Mouse (Mus musculus) ES-CJ7 (cell line): Measurements from ENCODE around the gene Fam24a.

Experiments
- DNase-seq: peaks from one replicate; pipeline ENCODE4 v3.0.0; 2011; ENCODE audit warnings: low read depth, low spot score

Gene Fam24a

DNA sequence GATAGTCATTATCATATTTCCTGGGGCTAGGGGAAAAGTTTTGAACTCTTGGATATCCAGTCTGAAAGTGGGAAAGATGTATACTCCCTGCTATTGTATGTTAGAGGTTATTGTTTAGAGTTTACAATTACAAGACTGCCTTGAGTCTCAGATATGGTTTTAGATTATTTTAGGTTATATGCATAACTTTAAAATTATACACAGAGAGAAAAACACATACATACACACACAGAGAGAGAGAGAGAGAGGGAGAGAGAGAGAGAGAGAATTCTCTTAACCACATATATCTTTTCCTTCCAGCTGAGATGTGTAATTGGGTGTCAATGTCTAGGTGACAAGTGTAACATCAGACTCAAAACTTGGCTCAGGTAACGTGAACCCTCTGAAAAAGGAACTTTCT, at the start of gene Fam24a:
TSS of gene Fam24a (plus strand) at position 301 of the 400 bp plus-strand sequence.
- DNase-seq = no peak

GRCm38 (mm10) chr7:131297151-131297550, 36.5 kb upstream of the Fam24a start:
- DNase-seq = peak; percentile 12

DNA sequence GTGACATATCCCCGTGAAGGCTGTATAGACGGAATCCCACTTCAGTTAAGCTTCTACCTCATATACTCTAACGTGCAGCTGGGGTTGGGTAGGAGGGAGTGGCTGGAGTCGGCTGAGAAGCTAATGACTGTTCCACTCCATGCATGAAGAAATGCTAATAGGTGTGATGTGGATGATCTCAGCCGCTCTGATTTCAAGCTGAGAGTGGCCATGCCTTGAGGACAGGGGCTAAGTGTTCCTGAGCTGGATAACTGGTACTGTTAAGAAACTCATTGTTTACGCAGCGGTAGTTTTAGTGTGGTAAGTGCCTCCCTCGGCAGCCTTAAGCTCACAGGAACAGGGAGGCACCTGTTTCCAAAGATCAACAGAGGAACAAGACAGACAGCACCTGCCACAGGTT, 30.3 kb upstream of the Fam24a start:
- DNase-seq = no peak

GRCm38 (mm10) chr7:131306733-131307132, 26.9 kb upstream of the Fam24a start:
- no peak for DNase-seq

- DNase-seq = no peak
Measured at GRCm38 (mm10) chr7:131314493-131314892, 19.2 kb upstream of the Fam24a start.

DNA sequence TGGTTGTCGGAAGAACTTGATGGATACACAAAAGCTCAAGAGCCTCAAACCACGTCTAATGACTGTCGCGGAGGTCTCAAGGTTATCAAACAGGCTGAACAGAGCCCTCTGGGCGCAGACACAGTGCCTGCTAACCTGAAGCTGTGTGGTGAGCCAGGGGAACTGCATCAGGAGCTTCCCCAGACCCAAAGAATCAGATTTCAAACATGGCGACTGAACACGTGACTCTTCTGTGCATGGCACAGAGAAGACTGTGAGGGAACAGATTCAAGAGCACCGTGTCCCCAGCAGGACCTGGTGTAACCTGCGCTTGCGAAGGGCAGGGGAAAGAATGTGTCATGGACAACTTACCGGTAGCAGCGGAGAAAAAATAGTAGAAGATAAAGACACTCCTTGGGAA, 16.1 kb upstream of the Fam24a start:
- peak; percentile 67 for DNase-seq

GRCm38 (mm10) chr7:131318340-131318739, 15.3 kb upstream of the Fam24a start:
- no peak for DNase-seq

GRCm38 (mm10) chr7:131322192-131322591, 11.5 kb upstream of the Fam24a start, which contains the start of gene Cuzd1:
Gene Cuzd1, minus strand, starts transcription at chr7:131322292.
- no peak for DNase-seq

DNA sequence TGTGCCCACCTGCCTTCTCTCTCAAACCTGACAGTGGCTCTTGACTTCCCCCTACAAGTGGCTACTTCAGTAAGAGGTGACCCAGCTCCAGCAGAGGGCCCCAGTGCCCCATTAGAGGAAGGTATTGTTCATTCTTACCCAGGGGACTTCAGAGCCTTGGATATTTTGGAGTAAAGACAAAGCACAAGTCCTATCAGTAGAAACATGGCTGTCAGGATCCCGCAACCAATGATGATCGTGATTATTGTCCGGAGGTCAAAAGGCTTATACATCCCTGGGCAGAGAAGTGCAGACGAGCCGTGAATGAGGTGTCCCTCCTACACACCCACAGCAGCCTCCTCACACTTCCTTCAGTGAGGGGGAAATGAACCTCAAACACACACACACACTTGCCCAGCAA, 6.6 kb upstream of the Fam24a start:
- no peak for DNase-seq

DNA sequence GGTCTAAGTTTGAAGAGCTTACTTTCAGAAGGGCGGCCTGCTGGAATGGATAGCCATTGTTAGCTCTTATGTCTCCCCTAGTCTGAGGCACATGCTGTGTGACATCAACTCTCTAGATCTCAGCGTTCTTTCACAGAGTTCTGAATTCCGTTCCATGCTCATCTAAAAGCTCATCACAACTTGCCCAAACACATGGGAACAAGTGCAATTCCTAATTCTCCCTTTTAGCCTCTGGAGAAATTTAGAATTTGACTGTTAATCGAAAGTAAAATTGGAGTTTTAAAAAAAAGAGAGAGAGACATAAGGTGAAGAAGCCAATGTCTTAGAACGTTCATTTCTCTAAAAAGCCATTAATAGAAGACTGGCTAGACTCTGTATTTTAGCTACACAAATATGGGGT, 4.2 kb upstream of the Fam24a start, which contains the start of gene Fam24b:
TSS of gene Fam24b (minus strand) at position 101 of the 400 bp plus-strand sequence.
- no peak for DNase-seq

DNA sequence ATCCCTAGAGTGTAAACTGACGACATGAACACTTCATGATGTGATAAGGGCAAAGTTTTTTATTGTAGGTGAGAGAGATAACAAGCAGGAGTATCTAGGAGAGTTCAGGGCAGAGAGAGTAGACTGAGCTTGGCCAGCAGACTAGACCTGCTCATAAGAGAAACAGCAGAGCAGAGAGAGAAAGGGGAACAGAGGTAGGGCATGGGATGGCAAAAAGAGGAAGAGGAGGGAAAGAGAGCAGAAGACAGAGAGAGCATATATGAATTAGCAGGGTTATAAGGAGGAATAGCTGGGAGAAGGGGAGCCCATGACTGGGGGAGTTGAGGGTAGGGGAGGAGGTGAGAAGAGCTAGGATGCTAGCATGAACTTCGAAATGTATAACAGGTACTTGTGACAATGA, 2.0 kb upstream of the Fam24a start:
- DNase-seq = no peak

- DNase-seq = peak; percentile 14
Measured at GRCm38 (mm10) chr7:131337502-131338068, 3.9 kb downstream of the Fam24a start.

DNA sequence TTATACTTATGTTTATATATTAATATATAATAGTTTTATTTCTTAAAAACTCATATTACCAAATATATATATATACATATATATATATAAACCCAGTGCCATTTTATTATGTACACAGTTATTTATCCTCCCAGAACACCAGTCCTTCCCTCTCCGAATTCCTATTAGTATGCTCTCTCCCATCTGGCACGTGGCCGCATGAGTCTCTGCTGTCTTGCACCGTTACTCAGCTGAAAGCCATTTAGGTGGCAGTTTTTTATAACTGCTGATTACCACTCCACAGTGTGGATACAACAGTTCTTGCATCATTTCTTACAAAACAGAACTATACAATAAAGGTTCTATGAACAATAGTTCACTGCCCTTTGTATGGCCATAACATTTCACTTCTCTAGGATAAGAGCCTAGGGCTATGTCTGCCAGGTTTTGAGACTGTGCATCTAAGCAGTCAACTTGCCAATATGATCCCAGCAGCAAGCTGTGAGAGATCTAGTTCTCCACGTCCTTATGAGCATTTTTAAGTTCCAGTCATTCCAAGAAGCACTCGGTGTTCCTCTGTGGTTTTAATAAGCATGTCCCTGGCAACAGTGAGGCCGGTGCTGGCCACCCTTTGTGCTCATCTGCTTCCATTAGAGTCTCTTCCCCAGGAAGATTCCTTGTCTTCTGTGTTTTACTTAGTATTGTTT, 12.3 kb downstream of the Fam24a start:
- no peak for DNase-seq

- no peak for DNase-seq
Measured at GRCm38 (mm10) chr7:131356105-131356504, 22.4 kb downstream of the Fam24a start.

DNA sequence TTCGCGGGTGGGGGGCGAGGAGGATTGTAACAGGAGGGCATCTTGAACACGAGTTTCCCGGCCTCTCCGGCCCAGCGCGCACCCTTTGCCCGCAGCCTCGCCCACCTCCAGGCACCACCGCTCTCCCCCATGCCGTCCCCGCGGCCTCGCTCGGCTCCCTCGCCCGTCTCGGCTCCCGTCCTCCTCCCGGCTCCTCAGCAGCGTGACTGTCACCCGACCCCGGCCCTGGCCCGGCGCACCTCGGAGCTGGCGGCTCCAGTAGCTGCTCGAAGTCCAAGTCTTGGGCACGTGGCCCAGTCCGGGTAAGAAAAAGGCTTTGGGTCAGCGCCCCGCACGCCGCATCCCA, 28.6 kb downstream of the Fam24a start:
- DNase-seq = no peak

GRCm38 (mm10) chr7:131362615-131363300, 29.1 kb downstream of the Fam24a start, which contains the start of gene 2310057M21Rik:
Gene 2310057M21Rik, minus strand, starts transcription at chr7:131362759.
- peak; percentile 99 for DNase-seq

DNA sequence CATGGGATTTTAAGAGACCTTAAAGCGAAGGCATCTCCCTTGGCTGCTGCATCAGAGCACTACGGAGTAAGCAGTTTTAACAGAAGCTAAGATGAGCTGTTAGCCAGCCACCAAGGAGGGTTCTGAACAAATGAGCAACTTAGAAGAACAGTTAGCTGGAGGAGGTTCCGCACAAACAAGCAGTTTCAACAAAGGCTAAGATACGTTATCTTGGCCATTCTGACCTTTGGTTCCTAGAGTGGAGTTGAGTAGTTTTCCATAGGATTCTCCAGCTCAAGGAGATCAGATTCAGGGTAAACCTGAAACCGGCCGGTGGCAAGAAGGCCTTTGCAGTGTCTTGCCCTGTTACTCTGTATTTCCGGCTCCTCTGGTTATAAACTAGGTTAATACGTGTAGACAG, 30.5 kb downstream of the Fam24a start:
- DNase-seq = no peak

DNA sequence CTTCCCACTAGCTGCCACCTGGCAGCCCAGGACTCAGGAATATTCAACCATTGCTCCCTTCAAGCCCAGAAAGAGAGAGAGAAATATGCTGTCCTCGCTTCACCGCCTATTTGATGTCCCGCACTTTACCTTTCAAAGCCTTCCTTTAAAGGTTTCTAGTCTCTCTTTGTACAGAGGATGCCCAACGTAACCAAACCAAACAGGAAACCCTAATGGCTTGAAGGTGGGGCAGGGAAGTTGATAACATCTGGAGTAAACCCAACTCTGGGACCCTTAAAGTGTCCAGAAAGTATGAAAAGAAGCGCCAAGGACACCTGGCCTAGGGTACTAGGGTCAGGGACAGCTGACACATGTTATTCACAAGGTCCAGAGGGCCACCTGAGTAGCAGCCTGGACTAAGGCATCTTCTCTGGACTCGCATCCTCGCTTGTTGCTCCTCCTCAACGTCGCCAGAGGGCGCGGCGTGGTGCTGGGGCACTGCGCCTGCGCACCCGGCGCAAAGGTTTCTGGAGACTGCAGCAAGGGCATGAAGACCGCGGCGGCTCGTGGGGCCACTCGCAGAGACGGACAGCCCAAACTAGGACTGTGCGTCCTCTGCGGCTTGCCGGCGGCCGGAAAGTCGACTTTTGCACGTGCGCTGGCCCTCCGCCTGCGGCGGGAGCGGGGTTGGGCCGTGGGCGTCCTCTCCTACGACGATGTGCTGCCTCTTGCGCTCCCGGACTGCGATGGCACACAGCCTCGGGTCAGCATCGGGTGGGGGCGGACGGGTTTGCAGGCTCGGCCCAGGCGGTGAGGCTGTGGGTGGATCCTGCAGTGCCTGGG, 37.2 kb downstream of the Fam24a start, which contains the start of gene Pstk:
TSS of gene Pstk (plus strand) at position 494 of the 822 bp plus-strand sequence.
- DNase-seq = peak; percentile 91

GRCm38 (mm10) chr7:131371470-131371860, 37.8 kb downstream of the Fam24a start:
- no peak for DNase-seq

GRCm38 (mm10) chr7:131371880-131372651, 38.4 kb downstream of the Fam24a start:
- DNase-seq = peak; percentile 34
